Mouse (Mus musculus) kidney, postnatal 10 days (tissue): ENCODE data around the gene Gm49391.
"Not testable (repeated sequence)": the region's sequence is repeated elsewhere in the genome, so short reads cannot be mapped to it uniquely, and the experiment has no call there.

Experiments
- DNase-seq: peaks from one replicate; pipeline ENCODE4 v3.0.0; 2021; ENCODE audit warnings: mixed read lengths

The Gm49391 gene

DNA sequence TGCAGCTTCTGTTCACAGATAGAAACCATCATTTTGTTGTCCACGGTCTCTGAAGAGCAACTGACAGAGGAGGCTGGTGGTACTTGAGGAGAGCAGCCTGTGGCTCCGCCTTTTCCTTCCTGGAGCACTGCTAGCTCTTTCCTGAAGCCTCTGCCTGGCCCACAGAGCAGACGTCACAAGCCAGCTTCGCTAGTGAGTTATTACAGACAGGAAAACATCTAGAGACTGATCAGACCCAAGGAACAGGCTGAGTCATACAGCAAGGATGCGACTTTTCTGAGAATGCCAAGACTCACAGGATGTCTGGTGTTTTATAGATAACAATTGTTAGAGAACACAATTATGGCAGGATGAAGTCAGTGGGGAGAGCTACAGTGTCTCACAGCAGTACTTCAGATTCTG lies at the start of gene Gm49391, which contains the start of gene Ctla2a:
Gene Gm49391, minus strand, starts transcription at position 72 of the 402 bp plus-strand sequence.
Gene Ctla2a, minus strand, starts transcription at position 126 of the 402 bp plus-strand sequence.
- DNase-seq: peak; percentile 64

DNA sequence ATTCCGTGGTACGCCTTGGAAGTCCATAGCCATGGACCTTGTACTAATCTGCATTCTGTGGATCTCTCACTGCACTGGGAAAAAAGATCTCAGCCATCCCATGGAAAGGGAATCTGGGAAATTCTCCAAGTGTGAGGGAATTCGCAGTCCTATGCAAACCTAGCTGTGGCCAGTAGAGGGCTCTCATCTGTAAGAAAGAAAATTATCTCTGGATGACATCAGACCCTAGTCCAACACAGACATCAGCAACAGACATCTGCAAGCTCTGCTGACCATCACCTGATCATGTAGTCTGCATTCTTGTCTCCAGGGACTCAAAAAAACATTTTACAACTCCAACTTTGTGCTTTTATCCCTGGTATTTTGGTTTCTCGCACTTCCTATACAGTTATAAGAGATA lies 35.9 kb upstream of the Gm49391 start:
- DNase-seq: not testable (repeated sequence)

DNA sequence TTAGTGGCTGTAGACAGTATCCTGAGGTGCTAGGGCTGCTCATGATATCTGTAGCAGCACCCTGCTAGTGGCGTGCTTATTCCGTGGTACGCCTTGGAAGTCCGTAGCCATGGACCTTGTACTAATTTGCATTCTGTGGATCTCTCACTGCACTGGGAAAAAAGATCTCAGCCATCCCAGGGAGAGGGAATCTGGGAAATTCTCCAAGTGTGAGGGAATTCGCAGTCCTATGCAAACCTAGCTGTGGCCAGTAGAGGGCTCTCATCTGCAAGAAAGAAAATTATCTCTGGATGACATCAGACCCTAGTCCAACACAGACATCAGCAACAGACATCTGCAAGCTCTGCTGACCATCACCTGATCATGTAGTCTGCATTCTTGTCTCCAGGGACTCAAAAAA lies 27.6 kb upstream of the Gm49391 start:
- not testable (repeated sequence) for DNase-seq

DNA sequence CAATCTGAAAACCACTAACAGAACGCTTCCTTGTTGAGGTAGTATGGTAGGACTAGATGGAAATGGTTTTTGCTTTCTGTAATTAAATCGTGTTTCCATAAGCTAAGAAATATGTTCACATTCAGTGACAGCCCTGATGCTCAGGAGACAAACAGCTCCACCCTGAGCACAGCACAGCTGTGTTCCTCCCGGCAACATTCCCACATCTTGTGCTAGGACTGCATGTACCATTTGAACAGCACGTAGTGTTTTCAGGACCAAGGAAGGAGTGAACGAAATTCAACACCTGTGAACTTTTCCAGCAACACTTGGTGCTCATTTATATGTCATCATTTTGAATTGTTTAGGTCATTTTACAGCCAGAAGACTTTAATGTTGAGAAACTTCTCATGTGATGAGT lies 25.3 kb upstream of the Gm49391 start:
- no peak for DNase-seq

DNA sequence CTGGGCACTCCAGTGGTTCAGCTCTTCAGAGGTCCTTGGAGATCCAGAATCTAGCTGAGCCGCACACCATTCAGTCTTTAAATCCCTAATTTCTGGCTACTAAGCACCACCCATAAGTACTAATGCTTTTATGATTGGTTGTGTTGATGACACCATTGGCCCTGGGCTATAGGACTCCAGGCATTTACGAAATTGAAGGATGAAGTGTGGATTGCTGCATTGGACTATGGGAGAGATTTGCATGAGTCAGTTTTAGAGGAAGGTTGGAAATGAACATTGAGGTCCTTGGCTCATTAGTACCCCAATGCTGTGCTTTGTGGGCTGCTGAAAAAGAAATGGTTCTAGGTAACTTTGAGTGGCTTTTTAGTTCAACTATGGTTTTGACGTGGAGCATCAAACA lies 5.5 kb upstream of the Gm49391 start, which contains the start of gene Tpbpa:
Gene Tpbpa, minus strand, starts transcription at position 101 of the 400 bp plus-strand sequence.
- DNase-seq: not testable (repeated sequence)

DNA sequence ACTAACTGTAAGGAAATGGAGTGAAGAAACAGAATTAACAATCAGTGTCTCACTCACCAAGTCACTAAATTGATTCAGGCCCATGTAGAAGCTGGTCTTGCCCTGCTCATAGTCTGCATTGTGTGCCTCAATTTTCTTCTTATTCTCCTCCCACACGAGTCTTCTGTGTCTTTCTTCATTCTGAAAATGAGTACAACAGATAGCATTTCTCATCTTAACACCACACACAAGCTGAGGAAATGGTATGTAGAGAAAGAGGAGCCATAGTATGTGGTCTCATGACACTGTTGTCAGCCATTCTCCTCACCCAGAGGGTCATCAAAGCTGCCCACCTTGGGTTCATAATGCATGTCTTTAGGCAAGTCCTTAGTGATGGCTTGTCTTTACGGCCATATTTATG lies 881 bp downstream of the Gm49391 start, which contains the start of gene Gm49393:
Gene Gm49393, minus strand, starts transcription at position 101 of the 400 bp plus-strand sequence.
- DNase-seq: not testable (repeated sequence)

DNA sequence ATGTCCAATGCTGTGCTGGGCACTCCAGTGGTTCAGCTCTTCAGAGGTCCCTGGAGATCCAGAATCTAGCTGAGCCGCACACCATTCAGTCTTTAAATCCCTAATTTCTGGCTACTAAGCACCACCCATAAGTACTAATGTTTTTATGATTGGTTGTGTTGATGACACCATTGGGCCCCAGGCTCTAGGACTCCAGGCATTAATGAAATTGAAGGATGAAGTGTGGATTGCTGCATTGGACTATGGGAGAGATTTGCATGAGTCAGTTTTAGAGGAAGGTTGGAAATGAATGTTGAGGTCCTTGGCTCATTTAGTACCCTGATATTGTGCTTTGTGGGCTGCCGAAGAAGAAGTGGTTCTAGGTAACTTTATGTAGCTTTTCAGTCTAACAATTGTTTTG lies 31.6 kb downstream of the Gm49391 start, which contains the start of gene Tpbpb:
Gene Tpbpb, minus strand, starts transcription at position 101 of the 400 bp plus-strand sequence.
- not testable (repeated sequence) for DNase-seq

DNA sequence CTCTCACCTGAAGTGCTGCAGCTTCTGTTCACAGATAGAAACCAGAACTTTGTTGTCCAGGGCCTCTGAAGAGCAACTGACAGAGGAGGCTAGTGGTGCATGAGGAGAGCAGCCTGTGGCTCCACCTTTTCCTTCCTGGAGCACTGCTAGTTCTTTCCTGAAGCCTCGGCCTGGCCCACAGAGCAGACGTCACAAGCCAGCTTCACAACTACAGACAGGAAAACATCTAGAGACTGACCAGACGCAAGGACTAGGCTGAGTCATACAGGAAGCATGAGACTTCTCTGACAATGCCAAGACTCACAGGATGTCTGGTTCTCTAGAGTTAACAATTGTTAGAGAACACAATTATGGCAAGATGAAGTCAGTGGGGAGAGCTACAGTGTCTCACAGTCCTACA lies 39.0 kb downstream of the Gm49391 start, which contains the start of gene Ctla2b:
Gene Ctla2b, minus strand, starts transcription at position 120 of the 400 bp plus-strand sequence.
- peak; percentile 61 for DNase-seq

DNA sequence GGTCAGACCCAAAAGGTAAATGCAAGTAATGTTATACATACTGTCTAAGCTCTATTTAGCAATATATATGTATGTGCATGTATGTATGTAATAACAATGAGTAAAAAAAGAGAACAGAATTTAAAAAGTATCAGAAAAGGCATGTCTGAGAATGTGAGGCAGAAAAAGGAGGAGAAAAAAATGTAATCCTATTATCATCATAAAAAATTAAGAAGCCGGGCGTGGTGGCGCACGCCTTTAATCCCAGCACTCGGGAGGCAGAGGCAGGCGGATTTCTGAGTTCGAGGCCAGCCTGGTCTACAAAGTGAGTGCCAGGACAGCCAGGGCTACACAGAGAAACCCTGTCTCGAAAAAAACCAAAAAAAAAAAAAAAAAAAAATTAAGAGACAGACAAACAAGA lies 39.6 kb downstream of the Gm49391 start, which contains the start of gene Gm49392:
Gene Gm49392, minus strand, starts transcription at position 101 of the 400 bp plus-strand sequence.
- not testable (repeated sequence) for DNase-seq

DNA sequence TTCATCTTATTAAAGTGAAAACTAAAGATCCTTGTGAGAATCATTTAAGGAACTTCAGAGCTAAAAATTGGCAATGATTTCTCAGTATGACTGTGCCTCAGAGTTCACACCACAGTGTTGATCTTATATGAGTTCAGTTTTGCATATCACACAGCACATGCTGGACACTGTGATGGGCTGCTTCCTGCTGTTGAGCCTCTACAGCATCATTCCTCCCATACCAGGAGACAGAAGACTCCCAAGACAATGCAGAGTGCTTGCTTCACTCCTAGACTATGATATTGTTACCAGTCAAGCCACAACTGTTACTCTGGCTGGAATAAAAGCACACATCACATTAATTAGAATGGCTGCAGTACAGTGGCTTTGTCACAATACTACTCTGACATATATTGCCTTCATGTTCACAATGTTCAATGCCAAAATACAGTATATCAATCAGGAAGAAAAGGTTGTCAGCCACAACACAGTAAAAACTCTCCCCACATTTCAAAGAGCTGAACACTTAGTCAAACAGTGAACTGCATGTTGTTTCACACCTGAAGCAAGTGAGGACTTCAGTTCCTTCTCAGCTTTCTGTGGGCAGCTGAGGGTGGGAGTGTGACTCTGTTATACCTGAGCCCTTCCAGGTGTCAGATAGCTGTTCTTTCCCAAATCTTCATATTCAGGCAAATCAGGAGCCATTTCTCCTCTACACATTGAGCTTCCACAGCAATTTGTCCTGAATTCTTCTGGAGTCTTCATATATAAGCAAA lies 40.8 kb downstream of the Gm49391 start:
- no peak for DNase-seq

DNA sequence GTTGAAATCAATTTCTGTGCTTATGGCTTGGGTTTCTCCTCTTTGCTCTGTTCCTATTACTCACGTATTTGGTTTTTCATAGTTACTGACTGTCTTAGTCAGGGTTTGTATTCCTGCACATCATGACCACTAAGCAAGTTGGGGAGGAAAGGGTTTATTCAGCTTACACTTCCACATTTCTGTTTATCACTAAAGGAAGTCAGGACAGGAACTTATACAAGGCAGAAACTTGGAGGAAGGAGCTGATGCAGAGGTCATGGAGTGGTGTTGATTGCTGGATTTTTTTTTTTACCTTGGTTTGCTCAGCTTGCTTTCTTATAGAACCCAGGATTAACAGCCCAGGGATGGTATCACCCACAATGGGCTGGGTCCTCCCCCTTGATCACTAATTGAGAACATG lies 44.1 kb downstream of the Gm49391 start:
- no peak for DNase-seq

DNA sequence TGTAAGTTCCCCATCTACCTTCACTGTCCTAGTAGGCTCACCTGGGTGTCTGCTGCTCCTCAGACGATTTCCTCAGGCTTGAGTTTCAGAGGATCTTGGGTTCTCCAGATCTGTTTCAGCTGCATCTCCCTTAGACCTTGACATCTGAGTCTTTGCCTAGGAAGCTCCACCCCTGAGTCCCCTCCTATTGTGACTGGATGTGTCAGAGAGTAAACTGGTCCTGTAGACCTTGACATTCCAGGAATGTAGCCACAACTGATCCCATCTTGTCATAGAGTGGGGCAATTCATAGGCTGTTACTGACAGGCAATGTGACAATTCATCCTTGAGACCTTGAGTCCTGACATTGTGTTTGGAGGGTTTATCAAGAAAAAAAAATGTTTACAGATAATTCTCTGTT lies 72.1 kb downstream of the Gm49391 start, which contains the start of gene 4930486L24Rik:
Gene 4930486L24Rik, minus strand, starts transcription at position 195 of the 400 bp plus-strand sequence.
- DNase-seq: no peak

DNA sequence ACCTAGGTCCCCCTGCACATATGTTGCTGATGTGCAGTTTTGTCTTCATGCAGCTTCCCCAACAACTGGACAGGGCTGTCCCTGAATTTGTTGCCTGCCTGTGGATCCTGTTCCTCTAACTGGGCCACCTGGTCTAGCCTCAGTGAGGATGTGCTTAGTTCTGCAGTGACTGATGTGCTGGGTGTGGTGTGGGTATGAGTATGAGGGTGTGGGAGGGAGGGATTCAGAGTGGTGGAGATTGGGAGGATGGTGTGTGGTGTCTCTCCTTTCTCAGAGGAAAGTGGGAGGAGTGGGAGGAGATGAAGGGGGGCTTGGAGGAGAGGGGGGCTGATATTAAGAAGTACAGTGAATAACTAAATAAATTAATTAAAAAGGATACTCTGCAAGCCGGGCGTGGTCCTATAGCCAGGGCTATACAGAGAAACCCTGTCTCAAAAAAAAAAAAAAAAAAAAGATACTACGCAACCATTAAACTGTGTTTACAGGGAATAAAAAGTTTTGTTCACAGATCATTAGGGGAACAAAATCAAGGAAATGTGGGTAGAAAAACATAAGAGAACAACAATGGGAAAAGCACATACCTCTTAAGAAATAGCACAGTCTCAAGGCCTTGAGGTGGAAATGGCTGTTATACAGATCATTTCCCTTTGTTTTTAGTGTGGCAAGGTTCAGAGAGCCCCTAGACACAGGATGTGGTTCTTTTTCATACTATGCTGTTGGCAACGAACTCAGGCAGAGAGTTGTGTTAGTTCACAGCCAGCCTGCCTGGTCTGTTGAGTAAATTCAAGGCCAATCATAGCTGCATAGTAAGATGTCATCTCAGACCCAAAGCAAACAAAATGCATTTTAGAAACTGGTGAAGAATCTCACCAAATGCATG lies 87.9 kb downstream of the Gm49391 start:
- DNase-seq: no peak
